Mouse (Mus musculus) stomach, postnatal 0 days (tissue): ENCODE results near the gene Thsd4. TPM values are rescaled to one million over a fixed set of nuclear protein-coding genes. Genes with fewer than 3 reads are reported as not detected.

Source experiments
- ATAC-seq: fragments of 200-750 bp; cut with Nextera tagmentation; 2 replicates; pipeline ENCODE4 v1.8.0; 2017; ENCODE audit not compliant: low FRiP score, low TSS enrichment
- DNase-seq: peaks from one replicate; pipeline ENCODE4 v3.0.0-alpha.2; 2016; ENCODE audit warnings: low spot score
- H3K27ac ChIP-seq: fragments of 300-500 bp; sonication (generic); replicated peaks from 2 replicates; pipeline ENCODE4 v1.5.1; 2014; ENCODE audit warnings: mild to moderate bottlenecking, control low read depth
- H3K27me3 ChIP-seq: fragments of 300-500 bp; sonication (generic); 2 replicates; pipeline ENCODE4 v1.6.1; 2014; ENCODE audit warnings: low read length; ENCODE audit not compliant: control insufficient read depth, insufficient read depth
- H3K36me3 ChIP-seq: fragments of 300-500 bp; sonication (generic); 2 replicates; pipeline ENCODE4 v1.6.1; 2014; ENCODE audit warnings: low read length, mixed read lengths; ENCODE audit not compliant: control insufficient read depth, insufficient read depth
- H3K4me1 ChIP-seq: fragments of 300-500 bp; sonication (generic); replicated peaks from 2 replicates; pipeline ENCODE4 v1.6.1; 2014; ENCODE audit warnings: antibody characterized with exemption; ENCODE audit not compliant: control insufficient read depth, insufficient read depth
- H3K4me2 ChIP-seq: fragments of 300-500 bp; sonication (generic); replicated peaks from 2 replicates; pipeline ENCODE4 v1.6.1; 2014; ENCODE audit warnings: low read depth, mild to moderate bottlenecking, control low read depth, moderate library complexity
- H3K4me3 ChIP-seq: fragments of 300-500 bp; sonication (generic); 2 replicates; pipeline ENCODE4 v1.5.1; 2014; ENCODE audit warnings: low read depth, low read length, control low read depth
- H3K9ac ChIP-seq: fragments of 300-500 bp; sonication (generic); 2 replicates; pipeline ENCODE4 v1.6.1; 2014; ENCODE audit warnings: mild to moderate bottlenecking, low read length, control low read depth, mixed read lengths
- H3K9me3 ChIP-seq: fragments of 300-500 bp; sonication (generic); 2 replicates; pipeline ENCODE4 v1.6.1; 2016; ENCODE audit warnings: low read length; ENCODE audit not compliant: control insufficient read depth
- CTCF ChIP-seq: IDR thresholded peaks from 2 replicates; pipeline ENCODE4 v1.5.1; 2016; ENCODE audit warnings: antibody characterized with exemption, low read depth, mild to moderate bottlenecking, moderate library complexity
- EP300 ChIP-seq: optimal IDR thresholded peaks from 2 replicates; pipeline ENCODE3; 2016; ENCODE audit warnings: antibody characterized with exemption
- WGBS: fragments of 180-500 bp; shearing (Covaris S2); extraction: QIAGEN DNeasy Blood & Tissue Kit; methylation state at CpG from one replicate; pipeline ENCODE4 v1.1.7; 2014; 5-methylcytosine and 5-hydroxymethylcytosine counted together
- polyA plus RNA-seq: library from polyadenylated mRNA; unstranded; fragments of >200 nt; fragmentation: Nextera tagmentation; extraction: Ambion mirVana; gene quantifications from 2 replicates; pipeline ENCODE4 v1.2.1, GENCODE M21; 2015

The Thsd4 gene
- polyA plus RNA-seq, 1 experiment from 2014 or later = 10.7 TPM

GRCm38 (mm10) chr9:60513329-60513788 is 8.5 kb downstream of the Thsd4 start:
- Histone ChIP-seq H3K36me3 (peaks cover 2% of the 10 kb centered on the region; the same call in 1 of the 2 replicates), H3K4me3 (no peak overlapping the region), H3K27ac (no peak overlapping the region), H3K27me3 (no peaks in the 10 kb centered on the region), H3K4me1 (peaks cover 11% of the 10 kb centered on the region; the same call in 1 of the 2 replicates), H3K9me3 (no peaks in the 10 kb centered on the region), H3K4me2 (no peak overlapping the region), H3K9ac (no peak overlapping the region)
- ATAC-seq = no peak
- DNase-seq = no peak
- TF ChIP-seq CTCF = no peak
- TF ChIP-seq EP300 = no peak
- 44% methylated on average over 11 of the region's 11 CpGs for WGBS

GRCm38 (mm10) chr9:60510876-60511275 is 11.0 kb downstream of the Thsd4 start:
- Histone ChIP-seq H3K9me3 (no peaks in the 10 kb centered on the region), H3K4me2 (peak overlapping the region; percentile 4), H3K36me3 (peaks cover 2% of the 10 kb centered on the region; the same call in 1 of the 2 replicates), H3K27me3 (no peaks in the 10 kb centered on the region), H3K4me3 (no peak overlapping the region), H3K27ac (peak overlapping the region; percentile 56), H3K4me1 (peaks cover 4% of the 10 kb centered on the region; the same call in 1 of the 2 replicates), H3K9ac (no peak overlapping the region)
- peak; percentile 45; the same call in 1 of the 2 replicates for ATAC-seq
- 29% methylated on average over 6 of the region's 6 CpGs for WGBS
- no peak for DNase-seq
- no peak for TF ChIP-seq EP300
- no peak for TF ChIP-seq CTCF

- ATAC-seq (no peak), DNase-seq (no peak)
- TF ChIP-seq CTCF (no peak), EP300 (no peak)
- H3K4me1 ChIP-seq = peaks cover 4% of the 10 kb centered on the region; the same call in 1 of the 2 replicates
- no peak overlapping the region for H3K9ac ChIP-seq
- H3K27ac ChIP-seq = no peak overlapping the region
- H3K4me3 ChIP-seq = no peak overlapping the region
- 44% methylated on average over 5 of the region's 5 CpGs for WGBS
- H3K9me3 ChIP-seq = no peaks in the 10 kb centered on the region
- H3K4me2 ChIP-seq = no peak overlapping the region
- H3K27me3 ChIP-seq = no peaks in the 10 kb centered on the region
- H3K36me3 ChIP-seq = peaks cover 2% of the 10 kb centered on the region; the same call in 1 of the 2 replicates
Measured at GRCm38 (mm10) chr9:60506136-60506535, 15.7 kb downstream of the Thsd4 start.

- Histone ChIP-seq H3K9ac (no peak overlapping the region), H3K9me3 (no peaks in the 10 kb centered on the region), H3K27me3 (no peaks in the 10 kb centered on the region), H3K36me3 (no peaks in the 10 kb centered on the region), H3K4me1 (no peaks in the 10 kb centered on the region), H3K4me2 (no peak overlapping the region), H3K4me3 (no peak overlapping the region), H3K27ac (peak overlapping the region; percentile 30; the same call in 1 of the 2 replicates)
- DNase-seq (no peak), ATAC-seq (no peak)
- WGBS = 42% methylated on average over 14 of the region's 14 CpGs
- TF ChIP-seq EP300 = no peak
- TF ChIP-seq CTCF = no peak
Measured at GRCm38 (mm10) chr9:60504378-60505285, 17.2 kb downstream of the Thsd4 start.

GRCm38 (mm10) chr9:60502220-60502619 is 19.6 kb downstream of the Thsd4 start:
- Histone ChIP-seq H3K9me3 (no peaks in the 10 kb centered on the region), H3K36me3 (no peaks in the 10 kb centered on the region), H3K4me1 (no peaks in the 10 kb centered on the region), H3K27ac (peak overlapping the region; percentile 81), H3K27me3 (no peaks in the 10 kb centered on the region), H3K9ac (no peak overlapping the region), H3K4me2 (no peak overlapping the region), H3K4me3 (no peak overlapping the region)
- WGBS = 46% methylated on average over 6 of the region's 6 CpGs
- ATAC-seq = peak; percentile 83
- DNase-seq = peak; percentile 70
- no peak for TF ChIP-seq EP300
